Mouse (Mus musculus) retina, adult 2 months (tissue): ENCODE measurements around the gene Pdcd11.

Experiments used
- DNase-seq: peaks from one replicate; pipeline ENCODE4 v3.0.0-alpha.2; 2012; ENCODE audit warnings: low read depth, low spot score

The Pdcd11 gene

DNA sequence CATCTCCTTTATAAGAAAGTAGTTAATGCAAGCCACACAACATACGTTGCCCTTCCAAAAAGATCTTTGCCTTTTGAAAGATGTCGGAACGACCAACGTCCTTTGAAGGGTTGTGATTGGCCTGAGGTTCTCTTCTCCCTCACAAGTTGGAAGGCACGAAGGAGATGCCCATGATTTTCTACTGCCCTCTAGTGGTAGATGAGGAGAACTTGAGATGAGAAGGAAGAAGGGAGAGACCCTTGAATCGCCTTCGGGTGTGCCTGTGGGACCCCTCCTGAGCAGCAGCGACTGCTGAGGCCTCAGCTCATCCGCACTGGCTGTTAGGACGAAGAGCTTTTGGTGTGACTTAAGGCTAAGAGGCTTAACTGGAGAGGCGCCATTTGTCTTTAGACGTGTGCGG, 77.7 kb downstream of the Pdcd11 start:
- DNase-seq, result no peak

DNA sequence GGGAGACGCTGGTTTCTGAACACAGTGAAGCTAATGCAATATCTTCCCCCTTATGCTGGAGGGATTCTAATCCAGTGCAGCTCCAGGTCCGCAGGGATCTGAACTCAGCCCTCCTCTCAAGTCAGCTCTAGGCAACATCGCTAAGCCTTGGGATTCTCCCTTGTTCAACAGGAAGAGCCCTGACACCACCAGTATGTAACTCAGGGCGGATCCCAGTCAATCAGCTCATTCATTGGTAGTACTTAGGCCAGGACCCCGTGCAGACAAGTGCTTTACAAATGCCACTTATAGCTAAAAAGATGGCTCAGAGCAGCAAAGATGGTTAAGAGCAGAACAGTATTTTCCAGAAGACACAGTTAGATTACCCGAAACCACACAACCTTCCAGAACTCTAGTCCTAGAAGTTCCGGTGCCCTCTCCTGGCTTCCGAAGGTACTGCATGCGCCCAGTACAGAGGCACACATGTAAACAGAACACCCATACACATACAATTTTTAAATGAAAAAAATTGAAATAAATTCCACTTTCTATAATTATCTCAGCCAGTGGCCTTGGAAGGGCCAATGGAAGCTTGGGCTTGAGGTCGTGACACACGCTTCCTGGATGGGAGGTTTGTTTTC, 78.3 kb downstream of the Pdcd11 start:
- no peak for DNase-seq

DNA sequence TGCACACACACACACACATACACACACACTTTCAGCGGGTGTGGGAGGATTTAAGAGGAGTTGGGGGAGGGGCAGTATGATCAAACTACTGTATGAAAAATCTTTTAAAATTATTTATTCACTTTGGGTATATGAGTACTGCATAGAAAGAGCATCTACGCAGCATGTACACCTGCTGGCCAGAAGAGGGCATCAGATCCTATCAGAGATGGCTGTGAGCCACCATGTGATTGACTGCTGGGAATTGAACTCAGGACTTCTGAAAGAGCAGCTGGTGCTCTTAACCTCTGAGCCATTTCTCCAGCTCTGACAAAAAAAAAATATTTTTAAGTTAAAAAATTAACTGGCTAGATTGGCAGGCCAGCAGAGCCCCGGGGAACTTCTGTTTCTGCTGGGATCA, 83.9 kb downstream of the Pdcd11 start:
- no peak for DNase-seq

DNA sequence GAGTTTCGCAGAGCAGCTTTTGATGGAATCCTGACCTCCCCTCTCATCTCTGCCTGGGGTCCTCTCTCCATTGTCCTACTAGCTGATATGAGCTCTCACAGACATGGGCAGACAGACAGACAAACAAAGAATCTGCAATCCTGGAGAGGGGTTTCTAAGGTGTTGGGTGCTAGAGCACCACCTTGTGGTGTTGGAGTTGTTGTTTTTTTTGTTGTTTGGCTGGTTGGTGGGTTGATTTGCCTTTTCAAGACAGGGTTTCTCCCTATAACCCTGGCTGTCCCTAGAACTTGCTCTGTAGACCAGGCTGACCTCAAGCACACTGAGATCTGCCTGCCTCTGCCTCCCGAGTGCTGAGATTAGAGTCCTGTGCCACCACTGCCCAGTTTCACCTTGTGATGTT, 84.9 kb downstream of the Pdcd11 start:
- no peak for DNase-seq

DNA sequence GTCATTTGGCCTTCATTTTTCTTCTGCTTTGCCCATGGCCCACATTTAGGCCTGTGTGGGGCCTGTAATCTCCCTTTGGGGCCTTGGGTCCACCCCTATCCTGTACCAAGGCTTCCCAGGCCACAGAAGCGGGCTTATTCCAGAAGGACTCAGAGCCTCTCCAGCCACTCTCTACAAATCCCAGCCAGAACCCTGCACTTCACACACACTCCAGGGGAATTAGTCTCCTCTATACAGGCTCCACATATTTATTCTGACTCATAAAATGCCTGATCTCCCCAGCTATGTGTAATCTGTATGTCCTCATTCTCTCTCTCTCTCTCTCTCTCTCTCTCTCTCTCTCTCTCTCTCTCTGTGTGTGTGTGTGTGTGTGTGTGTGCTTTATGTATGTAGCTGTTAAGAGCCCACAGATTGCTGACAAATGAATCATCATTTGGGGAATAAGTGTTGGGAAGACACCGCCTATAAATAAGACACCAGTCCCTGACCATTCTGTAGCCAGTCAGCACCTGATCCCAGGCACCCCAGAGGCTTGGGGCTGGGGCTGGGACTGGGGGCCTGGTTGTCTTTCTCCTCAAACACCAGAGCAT, 86.4 kb downstream of the Pdcd11 start:
- DNase-seq, result no peak

DNA sequence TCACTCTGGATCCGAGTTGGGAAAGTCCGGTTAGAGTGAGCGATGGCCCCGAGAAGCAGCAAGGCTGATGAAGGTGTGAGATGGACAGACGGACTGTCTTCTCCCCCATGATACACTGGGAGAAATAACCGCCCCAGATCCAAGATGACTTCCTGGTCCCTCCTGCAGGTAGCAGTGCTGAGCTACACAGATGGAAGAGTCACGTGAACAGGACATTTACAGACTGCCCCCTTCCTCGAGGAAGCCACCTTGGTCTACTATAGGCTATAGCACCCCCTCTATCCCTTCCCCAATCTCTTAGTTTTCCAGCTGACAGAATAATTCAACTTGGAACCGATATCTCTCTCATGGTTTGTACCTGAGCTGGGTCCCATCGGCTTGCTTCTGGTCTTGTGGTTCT, 87.4 kb downstream of the Pdcd11 start:
- DNase-seq, result no peak

DNA sequence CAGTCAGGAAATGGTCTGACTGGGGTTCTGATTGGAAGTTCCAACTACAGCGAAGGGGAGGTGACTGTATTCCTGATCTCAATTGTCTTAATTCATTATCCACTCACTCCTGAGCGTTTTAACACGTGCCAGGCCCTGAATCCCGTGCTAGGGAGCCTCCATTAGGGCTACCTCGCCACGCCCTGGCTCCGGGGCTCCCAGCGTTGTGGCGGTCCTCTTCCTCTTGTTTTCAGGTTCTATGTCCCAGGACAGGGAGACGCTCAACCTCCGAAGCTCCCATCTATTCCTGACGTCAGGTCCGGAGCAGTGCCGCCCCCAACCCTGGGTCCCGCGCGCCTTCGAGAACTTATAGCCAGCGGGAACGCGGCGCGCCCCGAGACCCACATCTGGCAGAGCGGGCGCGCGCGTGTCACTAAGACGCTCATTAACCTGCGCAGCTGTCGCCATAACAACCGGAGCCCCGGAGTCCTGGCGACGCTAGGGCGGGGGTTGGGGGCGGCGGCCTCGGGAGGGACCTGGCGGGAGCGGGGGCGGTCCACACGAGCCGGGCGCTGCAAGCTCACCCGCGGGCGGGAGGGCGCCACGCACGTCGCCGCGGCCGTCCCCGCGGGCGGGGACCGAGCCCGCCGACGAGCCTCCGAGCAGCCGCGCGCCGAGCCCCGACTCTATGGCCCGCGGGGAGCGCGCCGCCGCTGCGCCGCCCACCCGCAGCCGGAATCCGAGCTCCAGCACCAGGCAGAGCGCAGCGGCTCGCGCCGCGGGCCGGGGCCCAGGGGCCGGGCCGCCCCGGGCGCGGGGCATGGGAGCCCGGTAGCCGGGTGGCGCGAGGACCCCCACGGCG, 88.1 kb downstream of the Pdcd11 start, which contains the start of gene Neurl1a:
TSS of gene Neurl1a (plus strand) at position 390 of the 841 bp plus-strand sequence.
- no peak for DNase-seq

DNA sequence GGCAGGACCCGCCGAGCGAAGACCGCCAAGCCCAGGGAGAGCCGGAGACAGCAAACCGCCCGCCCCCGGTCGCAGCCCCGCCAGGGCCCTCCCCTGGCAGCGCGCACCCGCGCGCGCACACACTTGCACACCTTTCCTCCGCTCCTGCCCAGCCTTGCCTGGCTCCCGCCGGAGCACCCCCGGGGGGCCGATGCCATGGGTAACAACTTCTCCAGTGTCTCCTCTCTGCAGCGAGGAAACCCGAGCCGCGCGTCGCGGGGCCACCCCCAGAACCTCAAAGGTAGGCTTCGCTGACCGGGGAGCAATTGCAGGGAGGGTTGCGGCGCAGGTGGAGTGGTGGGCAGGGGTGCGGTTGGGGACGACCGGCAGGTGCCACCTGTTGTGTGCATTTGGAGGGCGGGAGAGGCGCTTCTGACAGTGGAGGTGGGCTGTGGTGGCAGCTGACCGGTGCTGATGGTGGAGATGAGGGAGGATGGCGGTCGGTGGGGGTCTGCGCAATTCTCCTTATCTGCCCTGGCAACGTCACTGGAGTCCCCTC, 88.8 kb downstream of the Pdcd11 start:
- no peak for DNase-seq

DNA sequence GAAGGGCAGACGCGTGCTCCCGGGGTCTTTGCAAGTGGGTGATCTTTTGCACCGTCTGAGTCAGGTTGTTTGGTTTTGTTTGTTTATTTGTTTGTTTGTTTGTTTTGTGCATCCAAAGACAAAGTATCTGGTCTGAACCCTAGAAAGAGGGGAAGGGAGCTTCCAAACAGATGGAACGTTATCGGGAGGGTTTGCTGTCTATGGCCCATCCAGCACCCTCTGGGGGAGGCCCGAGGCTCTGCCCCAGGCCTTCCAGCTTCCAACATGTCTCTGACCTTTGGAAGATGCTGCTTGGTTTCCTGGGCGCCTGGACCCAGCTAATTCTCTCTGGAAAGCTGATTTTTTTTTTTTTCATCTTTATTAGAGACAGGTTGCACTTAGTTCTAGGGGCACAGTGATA, 89.4 kb downstream of the Pdcd11 start:
- DNase-seq, result no peak
